Mouse (Mus musculus): ENCODE measurements around the gene Cluh. TPM values are rescaled to one million over a fixed set of nuclear protein-coding genes. Genes with fewer than 3 reads are reported as not detected.
A peak's percentile ranks its signal among the peaks of the same experiment; 100 is the strongest.

Gene Cluh
- polyA plus RNA-seq, 1 experiment from 2014 or later = 44.6 TPM

GRCm38 (mm10) chr11:74660336-74660735, 11.0 kb downstream of the Cluh start:
- no peaks in the 10 kb centered on the region for H3K27me3 ChIP-seq (ENCODE audit: insufficient read depth, low read length)
- peaks cover 87% of the 10 kb centered on the region for H3K36me3 ChIP-seq (ENCODE audit: insufficient read depth, low read length)
- ATAC-seq (ENCODE audit: low FRiP score, low TSS enrichment) = peak; percentile 35; the same call in 1 of the 2 replicates
- H3K4me2 ChIP-seq (replicated peaks; ENCODE audit: low read depth, low read length) = no peak overlapping the region
- no peak overlapping the region for H3K27ac ChIP-seq (ENCODE audit: low read length)
- H3K9me3 ChIP-seq (ENCODE audit: low read length) = peaks cover 9% of the 10 kb centered on the region
- H3K4me3 ChIP-seq (ENCODE audit: low read length) = no peak overlapping the region
- H3K9ac ChIP-seq (replicated peaks; ENCODE audit: low read length) = no peak overlapping the region
- 92% methylated on average over 13 of the region's 13 CpGs for WGBS
- H3K4me1 ChIP-seq (ENCODE audit: insufficient read depth, low read length) = no peaks in the 10 kb centered on the region

- H3K4me1 ChIP-seq (ENCODE audit: insufficient read depth, low read length) = no peaks in the 10 kb centered on the region
- no peak for ATAC-seq (ENCODE audit: low FRiP score, low TSS enrichment)
- H3K9ac ChIP-seq (replicated peaks; ENCODE audit: low read length) = no peak overlapping the region
- peaks cover 97% of the 10 kb centered on the region for H3K36me3 ChIP-seq (ENCODE audit: insufficient read depth, low read length)
- H3K27me3 ChIP-seq (ENCODE audit: insufficient read depth, low read length) = no peaks in the 10 kb centered on the region
- H3K4me2 ChIP-seq (replicated peaks; ENCODE audit: low read depth, low read length) = no peak overlapping the region
- WGBS = 93% methylated on average over 19 of the region's 19 CpGs
- no peak overlapping the region for H3K4me3 ChIP-seq (ENCODE audit: low read length)
- H3K9me3 ChIP-seq (ENCODE audit: low read length) = peaks cover 9% of the 10 kb centered on the region
- H3K27ac ChIP-seq (ENCODE audit: low read length) = no peak overlapping the region
Observed at GRCm38 (mm10) chr11:74661641-74662040, 12.3 kb downstream of the Cluh start.

GRCm38 (mm10) chr11:74662221-74662620, 12.9 kb downstream of the Cluh start:
- Histone ChIP-seq H3K27ac (ENCODE audit: low read length) (no peak overlapping the region), H3K27me3 (ENCODE audit: insufficient read depth, low read length) (no peaks in the 10 kb centered on the region), H3K9me3 (ENCODE audit: low read length) (peaks cover 9% of the 10 kb centered on the region), H3K4me1 (ENCODE audit: insufficient read depth, low read length) (no peaks in the 10 kb centered on the region), H3K4me3 (ENCODE audit: low read length) (no peak overlapping the region), H3K36me3 (ENCODE audit: insufficient read depth, low read length) (peaks cover 98% of the 10 kb centered on the region), H3K9ac (replicated peaks; ENCODE audit: low read length) (no peak overlapping the region), H3K4me2 (replicated peaks; ENCODE audit: low read depth, low read length) (no peak overlapping the region)
- ATAC-seq (ENCODE audit: low FRiP score, low TSS enrichment) = no peak
- WGBS = 82% methylated on average over 6 of the region's 6 CpGs

GRCm38 (mm10) chr11:74664279-74664678, 15.0 kb downstream of the Cluh start:
- Histone ChIP-seq H3K4me3 (ENCODE audit: low read length) (no peak overlapping the region), H3K36me3 (ENCODE audit: insufficient read depth, low read length) (peaks cover 96% of the 10 kb centered on the region), H3K4me1 (ENCODE audit: insufficient read depth, low read length) (no peaks in the 10 kb centered on the region), H3K9me3 (ENCODE audit: low read length) (no peaks in the 10 kb centered on the region), H3K4me2 (replicated peaks; ENCODE audit: low read depth, low read length) (no peak overlapping the region), H3K27ac (ENCODE audit: low read length) (no peak overlapping the region), H3K9ac (replicated peaks; ENCODE audit: low read length) (no peak overlapping the region), H3K27me3 (ENCODE audit: insufficient read depth, low read length) (no peaks in the 10 kb centered on the region)
- 86% methylated on average over 3 of the region's 3 CpGs for WGBS
- ATAC-seq (ENCODE audit: low FRiP score, low TSS enrichment) = no peak

- Histone ChIP-seq H3K9ac (replicated peaks; ENCODE audit: low read length) (no peak overlapping the region), H3K4me2 (replicated peaks; ENCODE audit: low read depth, low read length) (no peak overlapping the region), H3K4me3 (ENCODE audit: low read length) (no peak overlapping the region), H3K27ac (ENCODE audit: low read length) (no peak overlapping the region), H3K4me1 (ENCODE audit: insufficient read depth, low read length) (no peaks in the 10 kb centered on the region), H3K36me3 (ENCODE audit: insufficient read depth, low read length) (peaks cover 94% of the 10 kb centered on the region), H3K27me3 (ENCODE audit: insufficient read depth, low read length) (no peaks in the 10 kb centered on the region), H3K9me3 (ENCODE audit: low read length) (no peaks in the 10 kb centered on the region)
- WGBS = 81% methylated on average over 8 of the region's 8 CpGs
- ATAC-seq (ENCODE audit: low FRiP score, low TSS enrichment) = no peak
Observed at GRCm38 (mm10) chr11:74664906-74665305, 15.6 kb downstream of the Cluh start.

GRCm38 (mm10) chr11:74665631-74666283, 16.5 kb downstream of the Cluh start:
- no peaks in the 10 kb centered on the region for H3K9me3 ChIP-seq (ENCODE audit: low read length)
- no peak for ATAC-seq (ENCODE audit: low FRiP score, low TSS enrichment)
- no peaks in the 10 kb centered on the region for H3K27me3 ChIP-seq (ENCODE audit: insufficient read depth, low read length)
- no peak overlapping the region for H3K4me2 ChIP-seq (replicated peaks; ENCODE audit: low read depth, low read length)
- H3K4me1 ChIP-seq (ENCODE audit: insufficient read depth, low read length) = no peaks in the 10 kb centered on the region
- WGBS = 96% methylated on average over 17 of the region's 17 CpGs
- no peak overlapping the region for H3K4me3 ChIP-seq (ENCODE audit: low read length)
- peaks cover 86% of the 10 kb centered on the region for H3K36me3 ChIP-seq (ENCODE audit: insufficient read depth, low read length)
- H3K9ac ChIP-seq (replicated peaks; ENCODE audit: low read length) = no peak overlapping the region
- H3K27ac ChIP-seq (ENCODE audit: low read length) = no peak overlapping the region

GRCm38 (mm10) chr11:74666284-74666652, 17.0 kb downstream of the Cluh start:
- no peak for ATAC-seq (ENCODE audit: low FRiP score, low TSS enrichment)
- peaks cover 81% of the 10 kb centered on the region for H3K36me3 ChIP-seq (ENCODE audit: insufficient read depth, low read length)
- no peak overlapping the region for H3K27ac ChIP-seq (ENCODE audit: low read length)

GRCm38 (mm10) chr11:74666776-74667581, 17.7 kb downstream of the Cluh start:
- H3K4me1 ChIP-seq (ENCODE audit: insufficient read depth, low read length) = no peaks in the 10 kb centered on the region
- no peaks in the 10 kb centered on the region for H3K9me3 ChIP-seq (ENCODE audit: low read length)
- H3K36me3 ChIP-seq (ENCODE audit: insufficient read depth, low read length) = peaks cover 74% of the 10 kb centered on the region
- no peak overlapping the region for H3K4me3 ChIP-seq (ENCODE audit: low read length)
- 95% methylated on average over 14 of the region's 14 CpGs for WGBS
- H3K4me2 ChIP-seq (replicated peaks; ENCODE audit: low read depth, low read length) = no peak overlapping the region
- H3K27me3 ChIP-seq (ENCODE audit: insufficient read depth, low read length) = no peaks in the 10 kb centered on the region
- no peak for ATAC-seq (ENCODE audit: low FRiP score, low TSS enrichment)
- H3K27ac ChIP-seq (ENCODE audit: low read length) = no peak overlapping the region
- no peak overlapping the region for H3K9ac ChIP-seq (replicated peaks; ENCODE audit: low read length)

More at GRCm38 (mm10) chr11:74666284-74666652, 17.0 kb downstream of the Cluh start:
- no peaks in the 10 kb centered on the region for H3K9me3 ChIP-seq (ENCODE audit: low read length)
- no peak overlapping the region for H3K9ac ChIP-seq (replicated peaks; ENCODE audit: low read length)
- H3K4me1 ChIP-seq (ENCODE audit: insufficient read depth, low read length) = no peaks in the 10 kb centered on the region
- 90% methylated on average over 5 of the region's 5 CpGs for WGBS
- no peaks in the 10 kb centered on the region for H3K27me3 ChIP-seq (ENCODE audit: insufficient read depth, low read length)
- H3K4me2 ChIP-seq (replicated peaks; ENCODE audit: low read depth, low read length) = no peak overlapping the region
- no peak overlapping the region for H3K4me3 ChIP-seq (ENCODE audit: low read length)

- WGBS = 93% methylated on average over 13 of the region's 13 CpGs
- Histone ChIP-seq H3K4me3 (ENCODE audit: low read length) (no peak overlapping the region), H3K4me2 (replicated peaks; ENCODE audit: low read depth, low read length) (no peak overlapping the region), H3K9ac (replicated peaks; ENCODE audit: low read length) (no peak overlapping the region), H3K36me3 (ENCODE audit: insufficient read depth, low read length) (peaks cover 68% of the 10 kb centered on the region), H3K9me3 (ENCODE audit: low read length) (no peaks in the 10 kb centered on the region), H3K4me1 (ENCODE audit: insufficient read depth, low read length) (no peaks in the 10 kb centered on the region), H3K27me3 (ENCODE audit: insufficient read depth, low read length) (no peaks in the 10 kb centered on the region), H3K27ac (ENCODE audit: low read length) (no peak overlapping the region)
- ATAC-seq (ENCODE audit: low FRiP score, low TSS enrichment) = no peak
Observed at GRCm38 (mm10) chr11:74667582-74668010, 18.3 kb downstream of the Cluh start.

GRCm38 (mm10) chr11:74668466-74668865, 19.2 kb downstream of the Cluh start:
- 87% methylated on average over 5 of the region's 5 CpGs for WGBS
- no peak overlapping the region for H3K4me3 ChIP-seq (ENCODE audit: low read length)
- no peak for ATAC-seq (ENCODE audit: low FRiP score, low TSS enrichment)

More at GRCm38 (mm10) chr11:74668466-74668865, 19.2 kb downstream of the Cluh start:
- H3K4me1 ChIP-seq (ENCODE audit: insufficient read depth, low read length) = no peaks in the 10 kb centered on the region
- peaks cover 66% of the 10 kb centered on the region for H3K36me3 ChIP-seq (ENCODE audit: insufficient read depth, low read length)
- no peaks in the 10 kb centered on the region for H3K9me3 ChIP-seq (ENCODE audit: low read length)
- H3K4me2 ChIP-seq (replicated peaks; ENCODE audit: low read depth, low read length) = no peak overlapping the region
- no peak overlapping the region for H3K9ac ChIP-seq (replicated peaks; ENCODE audit: low read length)
- H3K27me3 ChIP-seq (ENCODE audit: insufficient read depth, low read length) = no peaks in the 10 kb centered on the region
- no peak overlapping the region for H3K27ac ChIP-seq (ENCODE audit: low read length)

Data from kidney, embryonic 16.5 days (tissue).